ENCODE assay signal across 29 mouse cellular contexts in the genomic region with DNA sequence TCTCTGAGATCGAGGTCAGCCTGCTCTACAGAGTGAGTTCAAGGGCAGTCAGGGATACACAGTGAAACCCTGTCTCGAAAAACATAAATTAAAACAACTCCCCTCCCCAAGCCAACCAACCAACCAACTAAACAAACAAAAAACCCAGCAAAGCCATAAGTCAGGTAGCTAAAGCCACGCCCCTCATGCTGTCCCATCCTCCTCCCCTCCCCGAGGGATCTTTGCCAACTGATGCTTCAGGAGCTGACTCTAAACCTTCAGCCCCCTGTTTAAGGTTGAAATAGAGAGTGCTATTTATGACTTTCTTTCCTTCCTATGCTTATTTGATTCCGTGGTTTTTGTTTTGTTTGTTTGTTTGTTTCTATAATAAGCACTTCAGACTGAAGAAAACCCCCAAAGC. TPM values are rescaled to one million over a fixed set of nuclear protein-coding genes. Genes with fewer than 3 reads are reported as not detected.
"Had no signal": no experiment of that assay in that cellular context is flagged by ENCODE, and none has a peak within 500 bp of the region (broad histone marks: within the 10 kb centered on the region; RNA-seq: fewer than 3 reads in every experiment).

No protein-coding gene starts in this region.

- H3K27ac ChIP-seq: kidney, postnatal 0 days; limb, embryonic 10.5 days; limb, embryonic 13.5 days; liver, embryonic 12.5 days; liver, embryonic 15.5 days; lung, embryonic 15.5 days; midbrain, embryonic 10.5 days; neural tube, embryonic 12.5 days; stomach, postnatal 0 days had no signal

- H3K9ac ChIP-seq: limb, embryonic 13.5 days; liver, embryonic 12.5 days; liver, embryonic 15.5 days; lung, embryonic 15.5 days; neural tube, embryonic 12.5 days; neural tube, embryonic 15.5 days had no signal

- H3K4me2 ChIP-seq: limb, embryonic 13.5 days; liver, embryonic 12.5 days; liver, embryonic 15.5 days; lung, embryonic 15.5 days; neural tube, embryonic 12.5 days; neural tube, embryonic 15.5 days had no signal

- H3K27me3 ChIP-seq: limb, embryonic 13.5 days; liver, embryonic 12.5 days; liver, embryonic 15.5 days; lung, embryonic 15.5 days; neural tube, embryonic 12.5 days; neural tube, embryonic 15.5 days had no signal

- H3K4me3 ChIP-seq: layer of hippocampus, adult 2 months; limb, embryonic 10.5 days; limb, embryonic 13.5 days; liver, embryonic 12.5 days; liver, embryonic 15.5 days; lung, embryonic 15.5 days; megakaryocyte, embryonic 14.5 days; midbrain, embryonic 10.5 days; neural tube, embryonic 12.5 days; neural tube, embryonic 15.5 days had no signal

- H3K9me3 ChIP-seq: limb, embryonic 10.5 days; liver, embryonic 12.5 days; liver, embryonic 15.5 days; lung, embryonic 15.5 days; neural tube, embryonic 15.5 days had no signal

- H3K4me1 ChIP-seq: limb, embryonic 10.5 days; liver, embryonic 12.5 days had no signal

- DNase-seq: kidney, postnatal 25 days; layer of hippocampus, adult 9-11 months; liver; lung, adult 18-20 months; lung, postnatal 10 days; lung, postnatal 36 days; right cerebral cortex, adult 18-20 months; right cerebral cortex, postnatal 14 days; right cerebral cortex, postnatal 4 days; thymus, adult 2 months; thymus, postnatal 14 days; thymus, postnatal 4 days had no signal

- ATAC-seq: liver, embryonic 12.5 days; midbrain, embryonic 16.5 days had no signal

RNA-seq across cellular contexts. Expression of gene Tldc2, which starts 39.9 kb away (rescaled TPM):
- total RNA-seq: layer of hippocampus, adult 2 months; layer of hippocampus, postnatal 25 days; left cerebral cortex, adult 18-20 months; left cerebral cortex, postnatal 25 days had no signal
- polyA plus RNA-seq: limb, embryonic 10.5 days; limb, embryonic 13.5 days; liver, embryonic 15.5 days; lung, embryonic 15.5 days; midbrain, embryonic 10.5 days; midbrain, embryonic 16.5 days; neural tube, embryonic 12.5 days; neural tube, embryonic 15.5 days; stomach, embryonic 14.5 days; stomach, postnatal 0 days; thymus, adult 2 months had no signal
